Mouse (Mus musculus) fibroblast of lung, adult 2 months (primary cell): ENCODE data around the gene Ctsa.

Experiments used
- DNase-seq: peaks from one replicate; pipeline ENCODE4 v3.0.0-alpha.2; 2011; ENCODE audit warnings: low read depth

Ctsa gene

GRCm38 (mm10) chr2:164878509-164879227, 46.0 kb downstream of the Ctsa start:
- DNase-seq: no peak

DNA sequence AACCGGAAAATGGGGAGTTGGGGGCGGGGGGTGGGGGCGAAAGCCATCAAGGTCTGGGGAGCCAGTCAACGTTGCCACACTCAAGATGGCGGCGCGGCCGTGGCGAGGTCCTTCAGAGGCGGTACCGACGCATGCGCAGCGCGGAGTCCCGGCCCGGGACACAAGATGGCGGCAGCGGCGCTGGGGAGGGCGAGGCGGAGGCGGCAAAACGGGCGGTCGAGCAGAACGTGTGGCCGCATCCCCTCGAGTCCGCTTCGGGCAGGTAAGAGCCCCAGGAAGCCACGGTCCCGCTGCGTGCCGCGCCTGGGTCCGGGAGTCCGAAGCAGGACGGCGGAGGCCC, 46.5 kb downstream of the Ctsa start, which contains the start of gene Pcif1:
Pcif1 (plus strand) TSS at position 77 of the 340 bp plus-strand sequence.
- DNase-seq: no peak

DNA sequence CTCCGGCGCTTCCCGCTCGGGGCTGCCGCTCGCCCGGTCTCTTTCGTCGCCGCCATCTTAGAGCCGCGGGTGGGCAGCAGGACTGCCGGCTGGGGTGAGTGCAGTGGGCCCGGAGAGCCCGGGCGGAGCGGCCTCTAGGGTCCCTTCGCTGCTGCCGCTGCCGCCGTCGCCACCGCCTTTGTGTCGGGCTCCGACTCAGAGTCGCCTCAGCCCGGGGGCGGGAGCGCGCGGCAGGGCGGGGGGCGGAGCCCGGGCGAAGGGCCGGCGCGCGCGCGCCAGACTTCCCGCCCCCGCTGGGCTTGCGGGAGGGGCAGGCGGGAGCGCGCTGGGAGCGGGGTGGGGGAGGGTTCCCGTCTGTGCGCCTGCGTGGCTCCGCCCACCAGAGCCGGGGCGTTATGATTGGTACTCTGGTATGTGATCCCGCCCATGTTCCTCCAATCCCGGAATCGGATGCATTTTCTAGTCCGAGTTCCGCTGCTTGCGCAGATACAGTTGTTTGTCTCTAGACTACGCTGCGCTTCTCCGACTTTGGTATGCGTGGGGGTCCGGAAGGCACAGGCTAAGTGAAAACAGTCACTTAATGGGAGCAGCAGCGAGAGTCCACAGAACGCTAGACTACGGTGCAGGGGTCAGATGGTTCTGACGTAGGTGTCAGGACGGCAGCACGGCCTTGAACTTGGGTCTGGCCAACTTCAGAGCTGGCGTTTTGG, 47.0 kb downstream of the Ctsa start:
- DNase-seq: peak; percentile 86

- DNase-seq: no peak
Measured at GRCm38 (mm10) chr2:164882619-164883018, 49.9 kb downstream of the Ctsa start.

DNA sequence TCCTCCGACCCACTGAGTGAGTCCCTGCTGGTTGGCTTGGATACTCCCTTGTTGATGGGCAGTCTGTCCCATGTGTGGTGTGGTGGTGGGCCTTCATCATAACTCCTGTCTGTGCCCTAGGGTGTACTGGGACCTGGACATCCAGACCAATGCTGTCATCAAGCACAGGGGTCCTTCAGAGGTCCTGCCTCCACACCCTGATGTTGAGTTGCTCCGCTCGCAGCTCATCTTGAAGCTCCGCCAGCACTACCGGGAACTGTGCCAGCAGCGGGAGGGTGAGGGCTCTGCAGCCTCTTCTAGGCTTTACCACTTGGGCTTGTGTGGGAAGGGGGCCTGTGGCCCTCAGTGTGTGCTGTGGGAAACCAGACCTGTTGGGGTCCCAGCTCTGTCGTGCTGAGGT, 53.1 kb downstream of the Ctsa start:
- DNase-seq: no peak

- no peak for DNase-seq
Measured at GRCm38 (mm10) chr2:164886617-164887016, 53.9 kb downstream of the Ctsa start.

GRCm38 (mm10) chr2:164888996-164889395, 56.3 kb downstream of the Ctsa start:
- no peak for DNase-seq

- no peak for DNase-seq
Measured at GRCm38 (mm10) chr2:164889960-164890359, 57.3 kb downstream of the Ctsa start.
